Mouse (Mus musculus): ENCODE data around the gene Ptprn2. TPM values are rescaled to one million over a fixed set of nuclear protein-coding genes. Genes with fewer than 3 reads are reported as not detected.

The Ptprn2 gene
- total and polyA plus RNA-seq, 3 experiments: 0.17 TPM; not detected in 2

- TF ChIP-seq MAZ (IDR thresholded peaks at IDR 0.05; ENCODE audit: low read depth, low read length): no peak
- no peak for TF ChIP-seq MXI1 (IDR thresholded peaks at IDR 0.05; ENCODE audit: low read depth, low read length)
- no peak for TF ChIP-seq RAD21 (IDR thresholded peaks at IDR 0.05; ENCODE audit: low read depth, low read length)
- TF ChIP-seq E2F4 (IDR thresholded peaks at IDR 0.05; ENCODE audit: insufficient replicate concordance, low read depth, low read length): no peak
- no peak for TF ChIP-seq POLR2A (IDR thresholded peaks at IDR 0.05; ENCODE audit: low read depth, low read length)
- TF ChIP-seq MYC (IDR thresholded peaks at IDR 0.05; ENCODE audit: low read depth, low read length): no peak
- TF ChIP-seq JUND (conservative IDR thresholded peaks at IDR 0.05; ENCODE audit: low read depth, low read length): no peak
- TF ChIP-seq HCFC1 (IDR thresholded peaks at IDR 0.05; ENCODE audit: low read depth, low read length): no peak
- no peak for TF ChIP-seq NELFE (IDR thresholded peaks at IDR 0.05; ENCODE audit: low read depth, low read length)
- TF ChIP-seq CTCF (conservative IDR thresholded peaks at IDR 0.05 in 1 of 2, IDR thresholded peaks at IDR 0.05 in 1 of 2; ENCODE audit: low read depth in 2 of 2, low read length in 2 of 2): no peak
- TF ChIP-seq NRF1 (IDR thresholded peaks at IDR 0.05; ENCODE audit: low read depth, low read length): no peak
- no peak for TF ChIP-seq PAX5 (IDR thresholded peaks at IDR 0.05; ENCODE audit: low read length)
- TF ChIP-seq ZMIZ1 (IDR thresholded peaks at IDR 0.05; ENCODE audit: low read depth, low read length): no peak
- no peak for TF ChIP-seq ELF1 (IDR thresholded peaks at IDR 0.05; ENCODE audit: low read depth, low read length)
- TF ChIP-seq USF2 (conservative IDR thresholded peaks at IDR 0.05; ENCODE audit: low read depth, low read length): no peak
- TF ChIP-seq BHLHE40 (IDR thresholded peaks at IDR 0.05; ENCODE audit: low read depth, low read length): no peak
- no peak for TF ChIP-seq SIN3A (IDR thresholded peaks at IDR 0.05; ENCODE audit: low read length)
- no peak for TF ChIP-seq ZC3H11A (IDR thresholded peaks at IDR 0.05; ENCODE audit: low read depth, low read length)
- no peak for TF ChIP-seq TBP (conservative IDR thresholded peaks at IDR 0.05; ENCODE audit: low read depth, low read length)
- no peak for TF ChIP-seq SMC3 (IDR thresholded peaks at IDR 0.05; ENCODE audit: low read depth, low read length)
- in situ Hi-C loops (cut with MboI; ENCODE audit: low pct_ligation_motif_present, low pct_unique_long_range_greater_than_20kb, low sequenced_read_pairs) (no loop called here), dilution Hi-C loops (cut with MboI; ENCODE audit: extremely low pct_ligation_motif_present, extremely low pct_unique_long_range_greater_than_20kb, low sequenced_read_pairs) (no loop called here)
- Histone ChIP-seq H3K79me2 (replicated peaks; ENCODE audit: control insufficient read depth, extremely low read depth, insufficient read depth, poor library complexity, severe bottlenecking) (no peaks in the 10 kb centered on the region), H3K27me3 (replicated peaks) (peaks cover 10% of the 10 kb centered on the region), H3K9ac (ENCODE audit: insufficient read depth, low read depth) (no peak overlapping the region), H3K4me1 (ENCODE audit: control insufficient read depth in 1 of 2, insufficient read depth in 2 of 2) (peaks cover 0 to 5% of the 10 kb centered on the region in 2 experiments; a peak in 2 of 4 replicates), H3K9me3 (replicated peaks; ENCODE audit: low read length) (no peaks in the 10 kb centered on the region), H3K27ac (ENCODE audit: insufficient read depth, low read depth) (no peak overlapping the region), H3K36me3 (replicated peaks in 1 of 2; ENCODE audit: control insufficient read depth in 1 of 2, insufficient read depth in 1 of 2, low read length in 1 of 2) (no peaks in the 10 kb centered on the region), H3K4me3 (replicated peaks in 1 of 3; ENCODE audit: low read depth in 2 of 3, low read length in 2 of 3, poor library complexity in 1 of 3) (no peak overlapping the region), H3K4me2 (ENCODE audit: insufficient read depth, low read depth, poor library complexity, severe bottlenecking) (no peak overlapping the region)
- no peak for DNase-seq (ENCODE audit: extremely low read depth)
These were observed 674.2 kb downstream of the Ptprn2 start for GRCm38 (mm10) chr12:117159669-117160210.

- Histone ChIP-seq H3K9me3 (replicated peaks; ENCODE audit: low read length) (no peaks in the 10 kb centered on the region), H3K36me3 (replicated peaks in 1 of 2; ENCODE audit: control insufficient read depth in 1 of 2, insufficient read depth in 1 of 2, low read length in 1 of 2) (no peaks in the 10 kb centered on the region), H3K4me2 (ENCODE audit: insufficient read depth, low read depth, poor library complexity, severe bottlenecking) (no peak overlapping the region), H3K4me3 (replicated peaks in 1 of 3; ENCODE audit: low read depth in 2 of 3, low read length in 2 of 3, poor library complexity in 1 of 3) (no peak overlapping the region), H3K9ac (ENCODE audit: insufficient read depth, low read depth) (no peak overlapping the region), H3K79me2 (replicated peaks; ENCODE audit: control insufficient read depth, extremely low read depth, insufficient read depth, poor library complexity, severe bottlenecking) (no peaks in the 10 kb centered on the region), H3K27me3 (replicated peaks) (peaks cover 4% of the 10 kb centered on the region), H3K27ac (ENCODE audit: insufficient read depth, low read depth) (no peak overlapping the region), H3K4me1 (ENCODE audit: control insufficient read depth in 1 of 2, insufficient read depth in 2 of 2) (peaks cover 0 to 5% of the 10 kb centered on the region in 2 experiments; a peak in 2 of 4 replicates)
- no peak for DNase-seq (ENCODE audit: extremely low read depth)
- TF ChIP-seq GABPA (IDR thresholded peaks at IDR 0.05; ENCODE audit: insufficient replicate concordance, low read depth, low read length) (no peak), ZC3H11A (IDR thresholded peaks at IDR 0.05; ENCODE audit: low read depth, low read length) (no peak), POLR2AphosphoS2 (IDR thresholded peaks at IDR 0.05; ENCODE audit: low read depth, low read length) (no peak), MYC (IDR thresholded peaks at IDR 0.05; ENCODE audit: low read depth, low read length) (no peak), BHLHE40 (IDR thresholded peaks at IDR 0.05; ENCODE audit: low read depth, low read length) (no peak), NELFE (IDR thresholded peaks at IDR 0.05; ENCODE audit: low read depth, low read length) (no peak), UBTF (IDR thresholded peaks at IDR 0.05; ENCODE audit: low read depth, low read length) (no peak), JUND (conservative IDR thresholded peaks at IDR 0.05; ENCODE audit: low read depth, low read length) (no peak), IRF4 (IDR thresholded peaks at IDR 0.05; ENCODE audit: low read depth, low read length) (no peak), CTCF (conservative IDR thresholded peaks at IDR 0.05 in 1 of 2, IDR thresholded peaks at IDR 0.05 in 1 of 2; ENCODE audit: low read depth in 2 of 2, low read length in 2 of 2) (no peak), ZKSCAN1 (IDR thresholded peaks at IDR 0.05; ENCODE audit: borderline replicate concordance, low read depth, low read length) (no peak), MXI1 (IDR thresholded peaks at IDR 0.05; ENCODE audit: low read depth, low read length) (no peak), ZMIZ1 (IDR thresholded peaks at IDR 0.05; ENCODE audit: low read depth, low read length) (no peak), POLR2A (IDR thresholded peaks at IDR 0.05; ENCODE audit: low read depth, low read length) (no peak), HCFC1 (IDR thresholded peaks at IDR 0.05; ENCODE audit: low read depth, low read length) (no peak), NRF1 (IDR thresholded peaks at IDR 0.05; ENCODE audit: low read depth, low read length) (no peak), EP300 (IDR thresholded peaks at IDR 0.05; ENCODE audit: low read length) (no peak), ETS1 (conservative IDR thresholded peaks at IDR 0.05; ENCODE audit: low read depth, low read length) (no peak), ELF1 (IDR thresholded peaks at IDR 0.05; ENCODE audit: low read depth, low read length) (no peak)
- in situ Hi-C loops (cut with MboI; ENCODE audit: low pct_ligation_motif_present, low pct_unique_long_range_greater_than_20kb, low sequenced_read_pairs) (no loop called here), dilution Hi-C loops (cut with MboI; ENCODE audit: extremely low pct_ligation_motif_present, extremely low pct_unique_long_range_greater_than_20kb, low sequenced_read_pairs) (no loop called here)
These were observed 674.8 kb downstream of the Ptprn2 start for GRCm38 (mm10) chr12:117160211-117160891.
